Mouse (Mus musculus) megakaryocyte-erythroid progenitor cell, adult 5-6 weeks (primary cell): ENCODE results near the gene Phc3. TPM values are rescaled to one million over a fixed set of nuclear protein-coding genes. Genes with fewer than 3 reads are reported as not detected.
A peak's percentile ranks its signal among the peaks of the same experiment; 100 is the strongest.
"Not testable (repeated sequence)": the region's sequence is repeated elsewhere in the genome, so short reads cannot be mapped to it uniquely, and the experiment has no call there.

Experiments
- ATAC-seq: replicated peaks from 2 replicates; pipeline ENCODE4 v1.8.0; 2016; ENCODE audit warnings: mild to moderate bottlenecking, inconsistent platforms; ENCODE audit not compliant: severe bottlenecking, poor library complexity, low FRiP score, low TSS enrichment
- total RNA-seq, 2 experiments: library from RNA; stranded (forward) in 1 of 2; stranded (reverse) in 1 of 2; fragments of 200-1000, 215-1000 nt in 1 of 2; fragments of >200 nt in 1 of 2; fragmentation: Nextera tagmentation in 1 of 2; gene quantifications; 2 replicates each; pipeline ENCODE4 v1.2.3; 2014 to 2017

Phc3 gene
- total RNA-seq, 2 experiments from 2014 or later: 12.8 to 30.5 TPM

DNA sequence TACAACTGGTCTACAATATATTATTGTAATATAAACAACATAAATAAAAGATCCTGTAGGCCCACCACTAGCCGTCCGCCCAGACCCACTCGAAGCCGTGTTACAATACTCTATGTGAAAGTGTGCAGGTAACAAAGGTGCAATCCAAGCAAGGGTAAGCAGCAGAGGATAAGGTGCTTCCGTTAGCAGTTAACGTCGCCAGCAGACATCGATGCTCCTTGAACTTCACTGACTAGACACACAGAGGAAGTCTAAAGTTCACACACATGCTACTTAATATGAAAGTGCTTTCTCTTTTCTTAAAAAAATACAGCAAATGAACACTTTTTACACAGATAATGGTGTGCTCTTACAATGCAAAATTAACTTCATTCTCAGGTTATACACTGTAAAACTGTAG, 69.8 kb downstream of the Phc3 start:
- no peak for ATAC-seq

GRCm38 (mm10) chr3:30896721-30897120, 72.5 kb downstream of the Phc3 start:
- ATAC-seq: no peak

- no peak for ATAC-seq
Measured at GRCm38 (mm10) chr3:30889014-30889413, 80.2 kb downstream of the Phc3 start.

GRCm38 (mm10) chr3:30887449-30887848, 81.8 kb downstream of the Phc3 start:
- ATAC-seq: no peak

- ATAC-seq: no peak
Measured at GRCm38 (mm10) chr3:30876709-30877108, 92.5 kb downstream of the Phc3 start.

GRCm38 (mm10) chr3:30869995-30870394, 99.2 kb downstream of the Phc3 start:
- ATAC-seq: no peak

- ATAC-seq: no peak
Measured at GRCm38 (mm10) chr3:30868625-30869024, 100.6 kb downstream of the Phc3 start.

DNA sequence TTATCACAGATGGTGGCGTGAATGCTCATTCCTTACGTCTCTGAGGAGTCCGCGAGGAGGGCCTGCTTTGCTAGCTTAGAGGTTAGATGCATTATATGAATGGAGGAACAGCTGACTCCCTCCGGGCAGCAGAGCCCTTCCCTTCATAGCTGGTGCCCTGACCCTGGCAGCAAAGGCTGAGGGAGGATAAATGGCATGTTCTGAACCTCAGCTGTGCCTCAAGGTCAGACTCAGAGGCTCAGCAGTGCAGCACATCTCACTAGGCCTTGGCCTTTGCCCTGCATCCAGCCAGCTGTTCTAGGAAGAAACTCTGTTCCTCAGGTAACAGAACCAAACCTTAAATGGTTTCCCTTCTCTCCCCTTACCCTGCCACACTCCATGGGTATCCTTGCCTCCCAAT, 101.0 kb downstream of the Phc3 start:
- ATAC-seq: no peak

- no peak for ATAC-seq
Measured at GRCm38 (mm10) chr3:30864640-30865039, 104.6 kb downstream of the Phc3 start.

GRCm38 (mm10) chr3:30863712-30864435, 105.3 kb downstream of the Phc3 start:
- ATAC-seq: no peak; the same call in 1 of the 2 replicates

DNA sequence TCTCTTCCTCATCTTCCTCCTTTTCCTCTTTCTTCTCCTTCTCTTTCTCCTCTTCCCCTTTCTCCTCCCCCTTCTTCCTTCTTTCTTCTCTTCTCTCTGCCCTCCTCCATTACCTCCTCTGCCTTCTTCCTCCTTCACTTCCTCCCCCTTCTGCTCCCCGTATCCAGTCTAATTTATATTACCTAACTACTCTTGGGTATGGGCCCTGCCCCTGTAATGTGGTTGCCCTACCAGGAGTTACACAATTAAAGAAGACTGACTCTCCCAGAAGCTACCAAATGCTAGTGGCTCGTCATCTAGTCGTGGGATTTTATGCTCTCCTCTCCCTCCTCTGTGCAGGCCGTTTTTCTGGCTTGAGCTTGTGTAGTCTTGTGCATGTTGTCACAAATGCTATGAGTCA, 108.5 kb downstream of the Phc3 start:
- no peak for ATAC-seq

GRCm38 (mm10) chr3:30859599-30859998, 109.6 kb downstream of the Phc3 start:
- ATAC-seq: not testable (repeated sequence)

DNA sequence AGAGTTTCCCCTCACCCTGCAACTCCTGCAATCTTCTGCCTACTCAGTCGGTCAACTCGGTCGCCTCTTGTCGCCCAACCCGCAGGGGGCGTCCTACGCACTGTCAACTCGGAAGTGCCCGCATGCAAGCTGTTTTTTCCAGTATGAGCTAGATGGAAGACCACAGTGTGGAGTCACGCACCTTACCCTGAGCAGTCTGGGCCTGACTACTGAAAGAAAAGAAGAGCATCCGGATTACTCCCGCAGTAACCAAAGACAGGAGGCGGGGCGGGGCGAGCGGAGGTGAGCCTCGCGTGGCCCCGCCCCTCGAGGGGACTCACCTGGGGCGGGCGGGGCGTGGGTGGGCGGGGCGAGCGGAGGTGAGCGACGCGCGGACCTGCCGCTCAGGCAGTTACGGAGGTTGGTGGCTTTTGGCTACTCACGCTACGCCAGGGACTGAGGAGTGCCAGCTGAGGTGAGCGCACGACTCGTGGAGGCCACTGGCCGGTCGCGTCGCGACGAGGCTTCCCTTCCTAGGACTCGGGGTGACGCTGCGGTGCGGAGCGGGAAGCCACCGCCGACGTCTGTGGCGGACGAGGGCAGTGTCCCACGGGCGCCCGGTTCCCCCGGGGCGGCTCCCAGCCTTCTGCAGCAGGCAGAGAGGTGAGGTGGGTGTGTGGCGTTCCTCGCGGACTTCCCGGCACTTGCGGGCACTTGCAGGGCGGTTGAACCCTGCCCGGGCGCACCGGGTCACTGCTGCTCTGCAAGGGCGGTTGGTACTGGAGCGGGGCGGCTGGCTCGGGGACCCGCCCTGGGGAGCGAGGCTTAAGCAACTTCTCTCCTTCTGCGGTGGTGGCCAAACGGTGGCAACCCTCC, 113.4 kb downstream of the Phc3 start, which contains the start of gene Gpr160:
TSS of gene Gpr160 (plus strand) at position 347 of the 855 bp plus-strand sequence.
- peak; percentile 83 for ATAC-seq

DNA sequence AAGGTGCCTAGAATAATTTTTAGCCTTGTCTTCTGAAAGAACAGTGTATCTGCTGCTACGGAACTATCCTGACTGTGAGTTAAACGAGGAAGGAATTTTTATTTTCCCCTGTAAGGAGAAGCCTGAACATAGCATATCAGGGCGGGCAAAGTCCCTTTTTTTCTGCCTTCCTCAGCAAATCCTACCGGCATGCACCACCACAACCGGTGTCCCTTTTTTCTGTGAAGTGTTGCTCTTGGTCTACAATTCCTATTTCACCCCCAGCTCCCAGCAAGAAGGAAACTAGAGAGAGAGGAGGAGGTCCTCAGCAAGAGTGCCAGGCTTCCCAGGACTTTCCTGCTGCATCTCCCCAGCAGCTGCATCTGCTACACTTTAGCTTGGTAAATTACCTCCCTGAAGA, 115.6 kb downstream of the Phc3 start:
- no peak for ATAC-seq

DNA sequence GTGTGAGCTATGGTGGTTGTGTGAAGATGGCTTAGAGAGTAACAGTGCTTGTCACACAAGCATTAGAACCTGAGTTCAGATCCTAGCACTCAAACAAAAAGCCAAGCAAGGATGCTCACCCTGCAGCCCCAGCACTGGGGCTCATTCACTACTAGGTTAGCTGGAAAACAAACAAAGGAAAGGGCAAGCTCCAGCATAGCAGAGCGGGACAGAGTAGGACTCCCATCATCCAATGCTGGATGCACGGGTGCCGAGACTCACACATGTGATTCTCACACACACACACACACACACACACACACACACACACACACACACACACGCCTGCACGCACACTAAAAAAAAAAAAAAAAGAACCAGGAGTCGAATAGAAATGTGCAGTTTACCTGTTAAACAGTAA, 117.8 kb downstream of the Phc3 start:
- ATAC-seq: no peak

Other genes starting within 250 kb of the Phc3 start
- not detected in 2 replicates for gene Samd7, start 223.1 kb downstream of the Phc3 start, total RNA-seq (2014; fragmentation: Nextera tagmentation)
- gene Samd7, start 223.1 kb downstream of the Phc3 start, total RNA-seq (2017): not detected in 2 replicates
- 47.4 and 51.2 TPM in 2 replicates for gene Sec62, start 176.5 kb downstream of the Phc3 start, total RNA-seq (2014; fragmentation: Nextera tagmentation)
- gene Sec62, start 176.5 kb downstream of the Phc3 start, total RNA-seq (2017): 72.7 and 101 TPM in 2 replicates
- gene Gpr160, start 113.5 kb downstream of the Phc3 start, total RNA-seq (2014; fragmentation: Nextera tagmentation): 1.2 TPM in 1 of 2 replicates, not detected in the other
- gene Gpr160, start 113.5 kb downstream of the Phc3 start, total RNA-seq (2017): 0.11 and 0.47 TPM in 2 replicates
- gene Prkci, start 26.3 kb upstream of the Phc3 start, total RNA-seq (2014; fragmentation: Nextera tagmentation): 8.6 and 17.0 TPM in 2 replicates
- 5.7 and 6.8 TPM in 2 replicates for gene Prkci, start 26.3 kb upstream of the Phc3 start, total RNA-seq (2017)
- 5.3 and 6.1 TPM in 2 replicates for gene Skil, start 125.6 kb upstream of the Phc3 start, total RNA-seq (2014; fragmentation: Nextera tagmentation)
- 24.1 and 26.9 TPM in 2 replicates for gene Skil, start 125.6 kb upstream of the Phc3 start, total RNA-seq (2017)
- not detected in 2 replicates for gene Cldn11, start 180.5 kb upstream of the Phc3 start, total RNA-seq (2014; fragmentation: Nextera tagmentation)
- gene Cldn11, start 180.5 kb upstream of the Phc3 start, total RNA-seq (2017): not detected in 2 replicates